Mouse (Mus musculus) C2C12 (cell line): ENCODE data around the gene Cdk14.

Experiments used
- CEBPB ChIP-seq: IDR thresholded peaks from one replicate; pipeline ENCODE4 v1.6.1; 2011; ENCODE audit warnings: low read depth, mild to moderate bottlenecking, control low read depth, moderate library complexity
- CTCF ChIP-seq: IDR thresholded peaks from one replicate; pipeline ENCODE4 v1.5.1; 2011; ENCODE audit not compliant: control insufficient read depth, insufficient read depth, insufficient read length
- FOSL1 ChIP-seq: IDR thresholded peaks from one replicate; pipeline ENCODE4 v1.8.0; 2011; ENCODE audit warnings: mild to moderate bottlenecking, low read length; ENCODE audit not compliant: poor library complexity, insufficient read depth, severe bottlenecking
- MAX ChIP-seq: IDR thresholded peaks from one replicate; pipeline ENCODE4 v1.6.1; 2011; ENCODE audit warnings: mild to moderate bottlenecking, control low read depth
- MYOD1 ChIP-seq: IDR thresholded peaks from one replicate; pipeline ENCODE4 v1.6.1; 2011; ENCODE audit warnings: low read depth; ENCODE audit not compliant: control insufficient read depth, insufficient read length
- MYOG ChIP-seq: IDR thresholded peaks from one replicate; pipeline ENCODE4 v1.6.1; 2011; ENCODE audit not compliant: control insufficient read depth, insufficient read length; ENCODE audit errors: extremely low read depth
- USF1 ChIP-seq: IDR thresholded peaks from one replicate; pipeline ENCODE4 v1.6.1; 2011; ENCODE audit warnings: low read depth, mild to moderate bottlenecking, control low read depth, moderate library complexity

DNA sequence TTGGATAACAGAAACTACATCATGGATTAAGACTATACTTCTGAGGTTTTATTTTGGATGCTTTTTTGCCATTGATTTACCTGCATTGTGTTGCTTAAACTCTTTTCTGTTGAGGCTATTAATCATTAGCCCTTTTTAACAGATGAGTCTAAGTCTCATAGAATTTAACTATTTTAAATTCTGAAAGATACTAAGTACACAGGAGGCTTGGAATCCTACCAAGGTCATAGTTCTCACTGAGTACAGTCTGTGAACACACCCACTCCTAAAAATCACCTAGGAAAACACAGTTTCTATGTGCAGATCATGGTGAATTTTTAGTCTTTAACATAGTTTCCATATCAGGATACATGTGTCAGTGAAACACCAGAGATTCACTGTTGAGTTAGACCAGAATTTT, 658.2 kb downstream of the Cdk14 start:
- no peak for TF ChIP-seq CTCF
- TF ChIP-seq CEBPB, result no peak
- TF ChIP-seq MYOD1, result no peak
- no peak for TF ChIP-seq MAX
- TF ChIP-seq MYOG, result no peak
- no peak for TF ChIP-seq USF1
- no peak for TF ChIP-seq FOSL1
